Mouse (Mus musculus): ENCODE results near the gene Wipi2. TPM values are rescaled to one million over a fixed set of nuclear protein-coding genes. Genes with fewer than 3 reads are reported as not detected.

The Wipi2 gene
- polyA plus RNA-seq, 1 experiment from 2014 or later = 33.4 TPM

GRCm38 (mm10) chr5:142622134-142622533, 5.4 kb upstream of the Wipi2 start:
- Histone ChIP-seq H3K9me3 (ENCODE audit: control insufficient read depth, low read length) (no peaks in the 10 kb centered on the region), H3K36me3 (ENCODE audit: control insufficient read depth, insufficient read depth, low read length) (no peaks in the 10 kb centered on the region), H3K4me2 (replicated peaks; ENCODE audit: low read depth) (no peak overlapping the region), H3K4me3 (ENCODE audit: low read depth, low read length) (no peak overlapping the region), H3K27ac (replicated peaks) (no peak overlapping the region), H3K27me3 (ENCODE audit: control insufficient read depth, insufficient read depth, low read length) (no peaks in the 10 kb centered on the region), H3K4me1 (replicated peaks; ENCODE audit: control insufficient read depth, insufficient read depth) (no peaks in the 10 kb centered on the region), H3K9ac (ENCODE audit: low read length) (no peak overlapping the region)
- DNase-seq (ENCODE audit: low spot score) (no peak), ATAC-seq (ENCODE audit: low FRiP score, low TSS enrichment) (no peak)
- WGBS = 44% methylated on average over 1 of the region's 1 CpGs
- no peak for TF ChIP-seq CTCF (IDR thresholded peaks at IDR 0.05; ENCODE audit: low read depth)
- no peak for TF ChIP-seq EP300 (optimal IDR thresholded peaks at IDR 0.05)

- ATAC-seq (ENCODE audit: low FRiP score, low TSS enrichment) (no peak), DNase-seq (ENCODE audit: low spot score) (no peak)
- H3K9me3 ChIP-seq (ENCODE audit: control insufficient read depth, low read length) = no peaks in the 10 kb centered on the region
- H3K4me2 ChIP-seq (replicated peaks; ENCODE audit: low read depth) = no peak overlapping the region
- no peak overlapping the region for H3K9ac ChIP-seq (ENCODE audit: low read length)
- peak; percentile 24; the same call in 1 of the 2 replicates for TF ChIP-seq CTCF (IDR thresholded peaks at IDR 0.05; ENCODE audit: low read depth)
- TF ChIP-seq EP300 (optimal IDR thresholded peaks at IDR 0.05) = no peak
- no peaks in the 10 kb centered on the region for H3K27me3 ChIP-seq (ENCODE audit: control insufficient read depth, insufficient read depth, low read length)
- H3K36me3 ChIP-seq (ENCODE audit: control insufficient read depth, insufficient read depth, low read length) = no peaks in the 10 kb centered on the region
- no peak overlapping the region for H3K4me3 ChIP-seq (ENCODE audit: low read depth, low read length)
- no peaks in the 10 kb centered on the region for H3K4me1 ChIP-seq (replicated peaks; ENCODE audit: control insufficient read depth, insufficient read depth)
- 88% methylated on average over 7 of the region's 7 CpGs for WGBS
- H3K27ac ChIP-seq (replicated peaks) = no peak overlapping the region
These were observed 4.4 kb upstream of the Wipi2 start for GRCm38 (mm10) chr5:142623080-142623479.

GRCm38 (mm10) chr5:142628726-142629662, 1.5 kb downstream of the Wipi2 start:
- H3K4me2 ChIP-seq (replicated peaks; ENCODE audit: low read depth) = peak overlapping the region; percentile 74
- WGBS = under 1% methylated on average over 65 of the region's 69 CpGs
- H3K9ac ChIP-seq (ENCODE audit: low read length) = peak overlapping the region; percentile 89
- no peak for TF ChIP-seq EP300 (optimal IDR thresholded peaks at IDR 0.05)
- no peak for TF ChIP-seq CTCF (IDR thresholded peaks at IDR 0.05; ENCODE audit: low read depth)
- no peaks in the 10 kb centered on the region; the same call in 1 of the 2 replicates for H3K36me3 ChIP-seq (ENCODE audit: control insufficient read depth, insufficient read depth, low read length)
- peak overlapping the region; percentile 88 for H3K27ac ChIP-seq (replicated peaks)
- peak; percentile 98 for DNase-seq (ENCODE audit: low spot score)
- peak overlapping the region; percentile 91 for H3K4me3 ChIP-seq (ENCODE audit: low read depth, low read length)
- no peaks in the 10 kb centered on the region for H3K9me3 ChIP-seq (ENCODE audit: control insufficient read depth, low read length)
- H3K4me1 ChIP-seq (replicated peaks; ENCODE audit: control insufficient read depth, insufficient read depth) = peaks cover 6% of the 10 kb centered on the region
- no peaks in the 10 kb centered on the region for H3K27me3 ChIP-seq (ENCODE audit: control insufficient read depth, insufficient read depth, low read length)
- peak; percentile 98 for ATAC-seq (ENCODE audit: low FRiP score, low TSS enrichment)

- ATAC-seq (ENCODE audit: low FRiP score, low TSS enrichment) (peak; percentile 67), DNase-seq (ENCODE audit: low spot score) (no peak)
- Histone ChIP-seq H3K4me2 (replicated peaks; ENCODE audit: low read depth) (peak overlapping the region; percentile 74), H3K36me3 (ENCODE audit: control insufficient read depth, insufficient read depth, low read length) (no peaks in the 10 kb centered on the region; the same call in 1 of the 2 replicates), H3K9me3 (ENCODE audit: control insufficient read depth, low read length) (no peaks in the 10 kb centered on the region), H3K4me3 (ENCODE audit: low read depth, low read length) (peak overlapping the region; percentile 91), H3K27ac (replicated peaks) (peak overlapping the region; percentile 88), H3K27me3 (ENCODE audit: control insufficient read depth, insufficient read depth, low read length) (no peaks in the 10 kb centered on the region), H3K4me1 (replicated peaks; ENCODE audit: control insufficient read depth, insufficient read depth) (peaks cover 6% of the 10 kb centered on the region), H3K9ac (ENCODE audit: low read length) (peak overlapping the region; percentile 89)
- TF ChIP-seq EP300 (optimal IDR thresholded peaks at IDR 0.05) (no peak), CTCF (IDR thresholded peaks at IDR 0.05; ENCODE audit: low read depth) (no peak)
- 1% methylated on average over 39 of the region's 41 CpGs for whole genome bisulfite sequencing
These were observed 2.1 kb downstream of the Wipi2 start for GRCm38 (mm10) chr5:142629663-142630025.

DNA sequence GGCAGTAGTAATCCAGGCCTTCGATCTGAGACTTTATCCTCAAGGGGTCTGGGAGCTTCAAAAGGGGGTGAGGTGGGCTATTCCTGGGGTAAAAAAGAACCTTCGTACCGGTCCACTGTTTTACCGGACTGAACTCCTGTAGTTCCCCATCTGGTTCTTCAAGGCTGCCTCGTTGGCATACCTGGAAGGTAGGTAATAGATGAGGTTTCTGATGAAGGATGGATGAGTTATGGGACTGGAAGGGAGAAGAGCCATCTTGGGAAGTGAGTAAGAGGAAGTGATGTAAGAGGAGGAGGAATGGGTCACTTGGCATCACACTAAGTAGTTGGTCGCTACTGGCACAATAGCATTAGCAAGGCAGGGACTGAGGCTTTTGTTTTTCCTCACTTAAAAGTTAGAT, 2.7 kb downstream of the Wipi2 start:
- no peaks in the 10 kb centered on the region for H3K9me3 ChIP-seq (ENCODE audit: control insufficient read depth, low read length)
- ATAC-seq (ENCODE audit: low FRiP score, low TSS enrichment) = no peak
- peaks cover 6% of the 10 kb centered on the region for H3K4me1 ChIP-seq (replicated peaks; ENCODE audit: control insufficient read depth, insufficient read depth)
- no peaks in the 10 kb centered on the region; the same call in 1 of the 2 replicates for H3K36me3 ChIP-seq (ENCODE audit: control insufficient read depth, insufficient read depth, low read length)
- no peaks in the 10 kb centered on the region for H3K27me3 ChIP-seq (ENCODE audit: control insufficient read depth, insufficient read depth, low read length)
- peak overlapping the region; percentile 74 for H3K4me2 ChIP-seq (replicated peaks; ENCODE audit: low read depth)
- TF ChIP-seq EP300 (optimal IDR thresholded peaks at IDR 0.05) = no peak
- TF ChIP-seq CTCF (IDR thresholded peaks at IDR 0.05; ENCODE audit: low read depth) = no peak
- H3K27ac ChIP-seq (replicated peaks) = peak overlapping the region; percentile 88
- WGBS = 6% methylated on average over 6 of the region's 6 CpGs
- H3K9ac ChIP-seq (ENCODE audit: low read length) = peak overlapping the region; percentile 89
- peak overlapping the region; percentile 91 for H3K4me3 ChIP-seq (ENCODE audit: low read depth, low read length)
- peak; percentile 17 for DNase-seq (ENCODE audit: low spot score)

- ATAC-seq (ENCODE audit: low FRiP score, low TSS enrichment) (no peak), DNase-seq (ENCODE audit: low spot score) (no peak)
- no peaks in the 10 kb centered on the region for H3K4me1 ChIP-seq (replicated peaks; ENCODE audit: control insufficient read depth, insufficient read depth)
- WGBS = 90% methylated on average over 5 of the region's 5 CpGs
- no peak overlapping the region for H3K27ac ChIP-seq (replicated peaks)
- H3K4me3 ChIP-seq (ENCODE audit: low read depth, low read length) = no peak overlapping the region
- peaks cover 6% of the 10 kb centered on the region for H3K36me3 ChIP-seq (ENCODE audit: control insufficient read depth, insufficient read depth, low read length)
- H3K9me3 ChIP-seq (ENCODE audit: control insufficient read depth, low read length) = no peaks in the 10 kb centered on the region
- no peak for TF ChIP-seq EP300 (optimal IDR thresholded peaks at IDR 0.05)
- TF ChIP-seq CTCF (IDR thresholded peaks at IDR 0.05; ENCODE audit: low read depth) = no peak
- no peak overlapping the region for H3K4me2 ChIP-seq (replicated peaks; ENCODE audit: low read depth)
- no peaks in the 10 kb centered on the region for H3K27me3 ChIP-seq (ENCODE audit: control insufficient read depth, insufficient read depth, low read length)
- H3K9ac ChIP-seq (ENCODE audit: low read length) = no peak overlapping the region
These were observed 10.3 kb downstream of the Wipi2 start for GRCm38 (mm10) chr5:142637823-142638222.

Measured in stomach, postnatal 0 days (tissue).